Mouse (Mus musculus) small intestine, adult 2 months (tissue): Measurements from ENCODE around the gene Prr19. TPM values are rescaled to one million over a fixed set of nuclear protein-coding genes. Genes with fewer than 3 reads are reported as not detected.

Source experiments
- H3K27ac ChIP-seq: fragments of 200-500 bp; 2 replicates; pipeline ENCODE4 v1.5.1; 2012; ENCODE audit warnings: low read depth, low read length, control low read depth, inconsistent platforms; ENCODE audit not compliant: insufficient read depth
- H3K27me3 ChIP-seq: fragments of 200-500 bp; 2 replicates; pipeline ENCODE4 v1.6.1; 2012; ENCODE audit warnings: mild to moderate bottlenecking, moderate library complexity, low read length, inconsistent platforms; ENCODE audit not compliant: control insufficient read depth, insufficient read depth
- H3K36me3 ChIP-seq: fragments of 200-500 bp; 2 replicates; pipeline ENCODE4 v1.6.1; 2012; ENCODE audit warnings: mild to moderate bottlenecking, low read length, control low read depth, inconsistent platforms; ENCODE audit not compliant: control insufficient read depth, insufficient read depth
- H3K4me1 ChIP-seq: fragments of 200-500 bp; 2 replicates; pipeline ENCODE4 v1.6.1; 2012; ENCODE audit warnings: low read length, inconsistent platforms, mixed read lengths; ENCODE audit not compliant: control insufficient read depth, insufficient read depth, insufficient read length
- H3K4me3 ChIP-seq: fragments of 200-500 bp; 2 replicates; pipeline ENCODE4 v1.5.1; 2012; ENCODE audit warnings: low read depth, mild to moderate bottlenecking, control low read depth, inconsistent platforms, low read length, moderate library complexity
- CTCF ChIP-seq: fragments of 200-500 bp; IDR thresholded peaks from 2 replicates; pipeline ENCODE4 v1.5.1; 2012; ENCODE audit warnings: low read depth, mild to moderate bottlenecking, control low read depth, inconsistent platforms, low read length, moderate library complexity, mixed read lengths; ENCODE audit not compliant: insufficient replicate concordance, insufficient read length; ENCODE audit errors: extremely low read depth
- POLR2A ChIP-seq: fragments of 200-500 bp; IDR thresholded peaks from 2 replicates; pipeline ENCODE4 v1.6.1; 2012; ENCODE audit warnings: low read depth, mild to moderate bottlenecking, control low read depth, inconsistent platforms, low read length, moderate library complexity
- WGBS: fragments of 180-500 bp; shearing (Covaris S2); methylation state at CpG from one replicate; pipeline ENCODE4 v1.1.7; 2018; 5-methylcytosine and 5-hydroxymethylcytosine counted together
- polyA plus RNA-seq: library from polyadenylated mRNA; depleted of rRNA; stranded (reverse); fragments of >200 nt; gene quantifications from 2 replicates; pipeline ENCODE4 v1.2.3, GENCODE M21; 2012

Prr19 gene
- polyA plus RNA-seq, 1 experiment, result not detected

DNA sequence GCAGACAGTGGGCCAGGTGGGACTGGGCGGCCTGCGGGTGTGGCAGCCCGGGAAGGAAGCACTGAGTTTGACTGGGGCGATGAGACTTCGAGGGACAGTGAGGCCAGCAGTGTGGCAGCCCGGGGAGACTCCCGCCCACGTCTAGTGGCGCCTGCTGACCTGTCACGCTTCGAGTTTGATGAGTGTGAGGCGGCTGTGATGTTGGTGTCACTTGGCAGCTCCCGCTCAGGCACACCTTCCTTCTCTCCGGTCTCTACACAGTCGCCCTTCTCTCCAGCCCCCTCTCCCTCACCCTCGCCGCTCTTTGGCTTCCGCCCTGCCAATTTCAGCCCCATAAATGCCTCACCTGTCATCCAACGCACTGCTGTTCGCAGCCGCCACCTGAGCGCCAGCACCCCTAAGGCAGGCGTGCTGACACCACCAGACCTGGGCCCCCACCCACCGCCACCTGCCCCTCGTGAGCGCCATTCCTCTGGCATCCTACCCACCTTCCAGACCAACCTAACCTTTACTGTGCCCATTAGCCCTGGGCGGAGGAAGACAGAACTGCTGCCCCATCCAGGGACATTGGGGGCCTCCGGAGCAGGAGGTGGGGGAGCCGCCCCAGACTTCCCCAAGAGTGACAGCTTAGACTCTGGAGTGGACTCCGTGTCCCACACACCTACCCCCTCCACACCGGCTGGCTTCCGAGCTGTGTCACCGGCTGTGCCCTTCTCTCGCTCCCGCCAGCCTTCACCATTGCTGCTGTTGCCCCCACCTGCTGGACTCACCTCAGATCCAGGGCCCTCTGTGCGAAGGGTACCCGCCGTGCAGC is 28.6 kb upstream of the Prr19 start:
- Histone ChIP-seq H3K27me3 (no peaks in the 10 kb centered on the region), H3K36me3 (peaks cover 17% of the 10 kb centered on the region), H3K4me3 (no peak overlapping the region), H3K27ac (no peak overlapping the region), H3K4me1 (peaks cover 24% of the 10 kb centered on the region)
- WGBS, result 91% methylated on average over 38 of the region's 38 CpGs
- TF ChIP-seq POLR2A (no peak), CTCF (no peak)

DNA sequence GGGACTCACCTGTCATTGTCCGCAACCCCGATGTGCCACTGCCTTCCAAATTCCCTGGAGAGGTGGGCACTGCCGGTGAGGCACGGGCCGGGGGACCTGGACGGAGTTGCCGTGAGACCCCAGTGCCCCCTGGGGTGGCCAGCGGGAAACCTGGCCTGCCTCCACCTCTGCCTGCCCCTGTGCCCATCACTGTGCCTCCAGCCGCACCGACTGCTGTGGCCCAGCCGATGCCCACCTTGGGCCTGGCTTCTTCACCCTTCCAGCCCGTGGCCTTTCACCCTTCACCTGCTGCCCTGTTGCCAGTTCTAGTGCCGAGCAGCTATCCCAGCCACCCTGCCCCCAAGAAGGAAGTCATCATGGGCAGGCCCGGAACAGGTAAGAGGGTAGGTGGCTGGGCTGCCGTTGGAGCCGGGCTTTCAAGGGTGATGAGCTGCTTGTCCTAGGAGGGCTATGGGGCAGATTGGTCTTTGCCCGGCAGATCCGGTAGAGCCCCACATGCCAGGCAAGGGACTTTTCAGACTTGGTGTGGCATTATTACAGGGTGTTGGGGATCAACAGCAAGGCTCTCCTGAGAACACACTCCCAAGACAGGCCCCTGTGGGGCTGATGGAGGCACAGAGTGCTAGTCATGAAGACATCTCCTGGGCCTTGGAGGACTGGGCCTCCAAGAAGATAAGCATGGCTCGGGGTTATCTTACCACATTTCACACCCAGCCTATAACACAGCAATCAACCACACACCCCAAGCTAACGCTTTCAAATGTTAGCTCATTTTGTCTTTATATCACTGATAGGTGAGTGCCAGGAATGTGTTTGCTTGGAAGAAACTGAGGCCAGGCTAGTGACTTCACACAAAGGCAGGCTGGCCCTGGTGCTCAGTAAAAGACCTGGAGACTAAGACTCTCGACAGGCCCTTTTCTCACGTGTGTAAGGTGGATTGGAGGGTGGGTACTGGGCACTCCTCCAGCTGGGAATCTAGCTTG is 27.7 kb upstream of the Prr19 start:
- Histone ChIP-seq H3K4me1 (peaks cover 25% of the 10 kb centered on the region), H3K27ac (no peak overlapping the region), H3K27me3 (no peaks in the 10 kb centered on the region), H3K4me3 (no peak overlapping the region), H3K36me3 (peaks cover 17% of the 10 kb centered on the region)
- 81% methylated on average over 22 of the region's 22 CpGs for WGBS
- TF ChIP-seq POLR2A (no peak), CTCF (no peak)

DNA sequence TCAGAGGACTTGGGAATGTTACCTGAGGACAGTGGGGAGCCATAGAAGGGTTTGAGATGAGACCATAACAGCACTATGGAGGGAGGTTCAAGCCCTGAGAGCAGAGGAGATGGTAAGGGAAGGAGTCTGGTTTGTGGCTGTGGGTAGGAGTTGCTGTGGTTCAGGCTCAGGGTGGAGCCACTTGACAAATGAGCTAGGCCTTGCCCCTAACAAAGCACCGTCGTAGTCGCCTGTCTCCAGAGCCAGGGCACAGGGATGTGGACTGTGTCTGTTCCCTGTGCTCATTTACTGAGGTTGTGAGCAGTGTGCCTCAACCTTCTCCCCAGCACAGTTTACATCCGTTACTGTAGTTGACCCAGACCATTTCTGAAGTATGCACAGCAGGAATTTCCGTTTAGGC is 26.6 kb upstream of the Prr19 start:
- no peak for TF ChIP-seq POLR2A
- no peak for TF ChIP-seq CTCF
- Histone ChIP-seq H3K4me3 (no peak overlapping the region), H3K4me1 (peaks cover 27% of the 10 kb centered on the region), H3K27me3 (no peaks in the 10 kb centered on the region), H3K27ac (no peak overlapping the region), H3K36me3 (peaks cover 17% of the 10 kb centered on the region)
- 67% methylated on average over 5 of the region's 5 CpGs for WGBS

DNA sequence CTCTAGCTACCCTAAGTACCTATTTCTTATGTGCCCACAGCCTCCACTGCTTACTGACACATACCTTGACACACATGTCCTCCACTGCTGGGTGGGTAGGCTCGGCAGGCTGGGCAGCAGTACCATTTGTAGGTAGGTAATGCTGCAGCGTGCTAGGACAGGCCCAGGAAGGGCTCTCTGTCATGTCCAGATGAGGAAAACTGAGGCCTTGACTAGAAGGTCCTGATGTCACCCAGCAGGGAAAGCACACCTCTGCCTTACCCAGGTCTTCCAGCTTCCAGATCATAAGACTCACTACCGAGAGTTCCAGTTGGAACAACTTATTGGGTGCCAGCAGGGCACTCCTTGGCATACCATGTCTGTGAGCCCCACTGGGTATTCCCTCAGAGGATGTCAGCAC is 26.2 kb upstream of the Prr19 start:
- Histone ChIP-seq H3K4me1 (peaks cover 27% of the 10 kb centered on the region), H3K27ac (no peak overlapping the region), H3K4me3 (no peak overlapping the region), H3K27me3 (no peaks in the 10 kb centered on the region), H3K36me3 (peaks cover 17% of the 10 kb centered on the region)
- WGBS, result 88% methylated on average over 3 of the region's 3 CpGs
- TF ChIP-seq POLR2A, result no peak
- TF ChIP-seq CTCF, result no peak

DNA sequence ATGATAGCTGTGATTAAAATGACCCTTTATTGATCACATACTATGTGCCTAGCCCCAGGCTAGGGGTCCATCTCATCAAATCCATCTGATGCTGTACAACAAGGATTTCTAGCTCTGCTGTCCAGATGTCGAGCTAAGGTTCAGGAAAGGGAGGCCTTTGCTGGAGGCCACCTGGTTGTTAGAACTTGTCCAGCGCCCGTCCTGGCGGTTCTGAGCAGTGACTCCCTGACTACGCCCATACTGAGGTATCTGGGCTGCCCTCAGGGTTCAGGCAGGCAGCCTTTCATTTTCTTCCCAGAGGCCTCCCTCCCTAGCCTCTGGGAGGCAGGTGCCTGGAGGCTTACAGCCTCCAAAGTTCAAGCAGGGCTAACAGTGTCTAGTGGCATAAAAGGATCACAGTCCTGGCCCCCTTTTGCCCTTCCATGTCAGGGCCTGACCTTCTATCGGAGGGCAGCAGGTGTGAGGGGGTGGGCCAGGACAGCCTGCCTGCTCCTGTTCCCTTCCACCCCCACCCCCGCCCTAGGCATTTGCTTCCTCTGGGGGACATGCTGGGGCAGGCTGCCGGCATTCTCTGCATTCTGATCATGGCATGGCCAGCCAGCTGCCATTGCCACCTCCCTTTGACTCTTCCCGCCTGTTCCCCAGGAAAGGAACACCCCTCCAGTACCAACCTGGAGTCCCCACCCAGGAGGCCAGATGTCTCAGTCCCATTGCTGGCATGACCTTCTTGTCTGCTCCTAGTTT is 25.5 kb upstream of the Prr19 start:
- H3K36me3 ChIP-seq, result peaks cover 17% of the 10 kb centered on the region
- peaks cover 34% of the 10 kb centered on the region for H3K4me1 ChIP-seq
- WGBS, result 30% methylated on average over 9 of the region's 9 CpGs
- TF ChIP-seq CTCF, result no peak
- no peak for TF ChIP-seq POLR2A
- H3K27me3 ChIP-seq, result no peaks in the 10 kb centered on the region
- H3K27ac ChIP-seq, result no peak overlapping the region
- H3K4me3 ChIP-seq, result no peak overlapping the region

DNA sequence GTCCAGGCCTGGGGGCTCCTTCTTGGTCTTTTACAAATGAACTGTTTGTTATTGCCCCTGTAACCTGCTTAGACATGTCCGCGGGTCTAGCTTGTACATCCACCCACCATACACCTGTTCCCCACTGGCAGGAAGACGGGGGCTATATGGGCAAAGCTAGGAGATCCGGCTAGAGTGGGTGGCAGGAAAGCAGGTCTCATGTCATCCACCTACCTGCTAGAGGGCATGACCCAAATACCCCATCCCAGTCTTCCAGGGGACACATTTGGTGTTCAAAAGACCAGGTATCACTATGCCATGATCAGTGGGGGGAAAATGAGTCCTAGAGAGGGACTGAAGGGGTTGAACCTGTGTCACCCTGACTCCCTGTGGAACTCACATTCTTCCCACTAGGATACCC is 23.8 kb upstream of the Prr19 start:
- H3K36me3 ChIP-seq, result peaks cover 5% of the 10 kb centered on the region; the same call in 1 of the 2 replicates
- no peaks in the 10 kb centered on the region for H3K27me3 ChIP-seq
- H3K4me1 ChIP-seq, result peaks cover 41% of the 10 kb centered on the region
- no peak for TF ChIP-seq CTCF
- no peak for TF ChIP-seq POLR2A
- no peak overlapping the region for H3K27ac ChIP-seq
- no peak overlapping the region for H3K4me3 ChIP-seq
- 87% methylated on average over 4 of the region's 4 CpGs for WGBS

DNA sequence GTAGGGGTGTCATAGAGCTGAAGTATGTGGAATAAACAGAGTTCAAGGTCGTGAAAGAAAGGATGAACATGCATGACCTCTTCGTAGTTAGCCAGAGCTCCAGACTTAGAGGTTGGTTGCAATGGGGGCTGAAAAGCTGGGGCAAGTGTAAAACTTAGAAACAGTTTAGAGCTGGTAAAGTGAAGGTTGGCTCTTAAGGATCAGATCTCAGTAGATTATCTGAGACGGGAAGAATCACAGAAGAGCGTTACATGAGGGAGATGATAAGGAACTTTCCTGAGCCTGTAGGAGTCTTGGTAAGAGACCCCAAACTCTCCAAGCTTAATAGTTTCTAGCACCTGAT is 23.2 kb upstream of the Prr19 start:
- H3K27ac ChIP-seq, result peak overlapping the region; percentile 4; the same call in 1 of the 2 replicates
- H3K4me3 ChIP-seq, result no peak overlapping the region
- no peak for TF ChIP-seq POLR2A
- no peak for TF ChIP-seq CTCF
- 1% methylated on average over 4 of the region's 4 CpGs for WGBS
- peaks cover under 1% of the 10 kb centered on the region; the same call in 1 of the 2 replicates for H3K36me3 ChIP-seq
- no peaks in the 10 kb centered on the region for H3K27me3 ChIP-seq
- H3K4me1 ChIP-seq, result peaks cover 44% of the 10 kb centered on the region
